Mouse (Mus musculus) erythroblast, embryonic 14.5 days (primary cell): Measurements from ENCODE around the gene Gng11.

Experiments
- GATA1 ChIP-seq: IDR thresholded peaks from 2 replicates; pipeline ENCODE4 v1.6.1; 2012; ENCODE audit warnings: low read length, inconsistent platforms, mixed read lengths
- TAL1 ChIP-seq: IDR thresholded peaks from 3 replicates; pipeline ENCODE4 v1.6.1; 2012; ENCODE audit warnings: low read length, inconsistent platforms, mixed read lengths

DNA sequence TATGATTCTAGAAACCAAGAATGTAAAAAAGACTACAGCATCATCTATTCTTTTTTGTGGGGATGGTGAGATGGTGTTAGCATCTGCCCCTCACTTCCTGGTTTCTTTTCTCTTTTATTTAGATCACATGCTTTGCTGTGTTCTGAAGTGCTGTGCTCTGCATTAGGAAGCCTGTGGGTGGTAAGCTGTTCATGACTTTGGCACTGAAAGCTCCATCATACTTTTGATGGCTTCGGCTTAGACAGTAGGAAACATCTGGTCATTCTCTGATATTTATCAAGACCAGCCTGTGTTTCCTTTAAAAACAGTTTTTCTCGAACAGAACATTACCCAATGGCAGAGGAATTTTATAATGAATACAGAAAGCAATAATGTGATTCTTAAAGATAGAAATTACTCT, 22.7 kb downstream of the Gng11 start:
- no peak for TF ChIP-seq GATA1
- no peak for TF ChIP-seq TAL1
